Mouse (Mus musculus) brain, embryonic 14.5 days (tissue): ENCODE data around the gene Map3k4.

Experiments
- CTCF ChIP-seq: fragments of 200-500 bp; IDR thresholded peaks from 2 replicates; pipeline ENCODE4 v1.5.1; 2012; ENCODE audit warnings: inconsistent platforms, mild to moderate bottlenecking, moderate library complexity, borderline replicate concordance; ENCODE audit not compliant: insufficient read depth, insufficient read length; ENCODE audit errors: extremely low read depth
- POLR2A ChIP-seq: fragments of 200-500 bp; IDR thresholded peaks from 2 replicates; pipeline ENCODE4 v1.6.1; 2012; ENCODE audit warnings: mild to moderate bottlenecking, inconsistent platforms, borderline replicate concordance; ENCODE audit not compliant: poor library complexity, insufficient read depth, insufficient read length, severe bottlenecking; ENCODE audit errors: extremely low read depth

DNA sequence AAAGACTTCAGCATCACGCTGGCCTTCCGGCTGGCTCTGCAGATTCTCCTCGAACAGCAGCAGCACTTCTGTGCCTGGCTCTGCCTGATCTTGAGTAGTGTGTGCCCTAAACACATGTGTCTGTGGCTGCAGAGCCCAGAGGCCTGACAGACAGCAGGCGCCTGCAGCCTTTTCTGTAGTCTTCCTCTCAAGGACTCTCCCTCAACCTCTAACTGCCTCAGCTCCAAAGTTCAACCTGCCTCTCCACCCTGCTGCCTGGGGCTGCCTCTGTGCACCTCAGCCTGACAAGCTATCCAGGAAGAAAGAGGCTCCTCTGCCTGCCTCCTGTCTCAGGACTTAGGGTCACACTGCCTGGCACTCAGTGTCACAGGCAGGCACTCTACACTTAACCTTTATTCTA lies 20.6 kb downstream of the Map3k4 start:
- no peak for TF ChIP-seq POLR2A
- no peak for TF ChIP-seq CTCF
